Mouse (Mus musculus): ENCODE results near the gene Styk1.

The Styk1 gene

GRCm38 (mm10) chr6:131369866-131370616 lies 16.6 kb upstream of the Styk1 start:
- DNase-seq (ENCODE audit: low spot score in 2 of 2), result no peak

- no peak for DNase-seq (ENCODE audit: low spot score in 2 of 2)
These were observed 13.7 kb upstream of the Styk1 start for GRCm38 (mm10) chr6:131367101-131367500.

GRCm38 (mm10) chr6:131364353-131364752 lies 11.0 kb upstream of the Styk1 start:
- DNase-seq (ENCODE audit: low spot score in 2 of 2), result no peak

- DNase-seq (ENCODE audit: low spot score in 2 of 2), result no peak
These were observed 9.8 kb upstream of the Styk1 start for GRCm38 (mm10) chr6:131362987-131363765.

- no peak for DNase-seq (ENCODE audit: low spot score in 2 of 2)
These were observed 7.3 kb upstream of the Styk1 start for GRCm38 (mm10) chr6:131360693-131361092.

GRCm38 (mm10) chr6:131359543-131359942 lies 6.1 kb upstream of the Styk1 start:
- no peak for DNase-seq (ENCODE audit: low spot score in 2 of 2)

- DNase-seq (ENCODE audit: low spot score in 2 of 2), result no peak
These were observed 1.5 kb upstream of the Styk1 start for GRCm38 (mm10) chr6:131354913-131355312.

- no peak for DNase-seq (ENCODE audit: low spot score in 2 of 2)
These were observed 6.4 kb downstream of the Styk1 start for GRCm38 (mm10) chr6:131347026-131347425.

GRCm38 (mm10) chr6:131344346-131344745 lies 9.1 kb downstream of the Styk1 start:
- no peak for DNase-seq (ENCODE audit: low spot score in 2 of 2)

- DNase-seq (ENCODE audit: low spot score in 2 of 2), result no peak
These were observed 13.3 kb downstream of the Styk1 start for GRCm38 (mm10) chr6:131340082-131340481.

- no peak for DNase-seq (ENCODE audit: low spot score in 2 of 2)
These were observed 14.1 kb downstream of the Styk1 start for GRCm38 (mm10) chr6:131339309-131339708.

- DNase-seq (ENCODE audit: low spot score in 2 of 2), result no peak
These were observed 14.6 kb downstream of the Styk1 start for GRCm38 (mm10) chr6:131338787-131339186.

GRCm38 (mm10) chr6:131327076-131327475 lies 26.3 kb downstream of the Styk1 start:
- DNase-seq (ENCODE audit: low spot score in 2 of 2), result no peak

GRCm38 (mm10) chr6:131321854-131322639 lies 31.4 kb downstream of the Styk1 start:
- no peak for DNase-seq (ENCODE audit: low spot score in 2 of 2)

GRCm38 (mm10) chr6:131316155-131317101 lies 37.0 kb downstream of the Styk1 start:
- no peak for DNase-seq (ENCODE audit: low spot score in 2 of 2)

- no peak for DNase-seq (ENCODE audit: low spot score in 2 of 2)
These were observed 45.4 kb downstream of the Styk1 start for GRCm38 (mm10) chr6:131308031-131308430.

GRCm38 (mm10) chr6:131304776-131305175 lies 48.6 kb downstream of the Styk1 start:
- no peak for DNase-seq (ENCODE audit: low spot score in 2 of 2)

- DNase-seq (ENCODE audit: low spot score in 2 of 2), result no peak
These were observed 54.9 kb downstream of the Styk1 start for GRCm38 (mm10) chr6:131298531-131298930.

- DNase-seq (ENCODE audit: low spot score in 2 of 2), result no peak
These were observed 58.8 kb downstream of the Styk1 start for GRCm38 (mm10) chr6:131294435-131295112.

- no peak for DNase-seq (ENCODE audit: low spot score in 2 of 2)
These were observed 59.5 kb downstream of the Styk1 start for GRCm38 (mm10) chr6:131293916-131294315.

All from urinary bladder, postnatal 4 days (tissue).